Mouse (Mus musculus) G1E-ER4 (cell line): ENCODE measurements around the gene Ada. TPM values are rescaled to one million over a fixed set of nuclear protein-coding genes. Genes with fewer than 3 reads are reported as not detected.

Experiments used
- GATA1 ChIP-seq: IDR thresholded peaks from one replicate; pipeline ENCODE4 v1.8.0; 2012; ENCODE audit warnings: low read length, inconsistent platforms
- polyA plus RNA-seq: library from polyadenylated mRNA; stranded (reverse); fragments of >175 nt; gene quantifications from 2 replicates; pipeline ENCODE4 v1.2.3, GENCODE M21; 2012

The Ada gene
- 8.3 and 9.0 TPM in 2 replicates for polyA plus RNA-seq

DNA sequence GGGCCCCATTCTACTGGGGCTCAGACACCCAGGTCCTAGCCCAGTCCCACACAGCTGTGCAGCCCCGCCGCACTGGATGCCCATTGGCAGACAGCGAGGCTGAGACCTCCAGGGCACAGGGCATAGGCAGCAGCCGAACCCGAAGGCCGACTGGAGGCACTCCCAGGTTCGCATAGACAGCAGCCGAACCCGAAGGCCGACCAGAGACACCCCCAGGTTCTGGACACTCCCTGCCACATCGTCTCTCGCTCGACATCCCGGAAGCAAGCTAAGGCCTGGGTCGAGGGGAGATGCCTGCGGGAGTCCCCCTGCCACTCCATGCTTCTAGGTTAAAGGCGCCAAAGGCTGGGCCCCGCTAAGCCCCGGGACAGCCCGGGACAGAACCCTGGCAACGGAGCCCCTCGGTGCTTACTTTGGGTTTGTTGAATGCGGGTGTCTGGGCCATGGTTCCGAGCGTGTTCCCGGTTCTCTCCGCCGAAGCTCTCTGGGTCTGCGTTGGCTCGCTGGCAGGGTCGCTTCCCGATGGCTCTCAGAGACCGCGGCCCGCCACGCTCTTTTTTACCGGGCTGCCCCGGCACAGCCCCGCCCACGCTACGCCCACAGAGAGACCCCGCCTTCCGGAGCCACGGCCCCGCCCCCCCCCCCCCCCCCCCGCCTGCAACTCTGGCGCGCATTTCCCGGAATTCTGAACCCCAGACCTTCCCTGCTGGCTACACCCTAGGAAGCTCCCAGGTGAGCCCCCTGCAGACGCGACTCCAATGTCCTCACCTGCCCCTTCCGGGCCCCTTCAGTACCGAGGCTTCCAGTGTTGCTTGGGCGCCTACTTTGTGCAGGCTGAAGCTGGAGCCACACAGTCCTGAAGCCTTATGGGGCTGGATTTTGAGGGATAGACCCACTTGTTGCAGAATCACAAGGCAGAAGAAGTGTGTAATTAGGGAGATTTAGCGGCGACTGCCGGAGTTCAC, at the start of gene Ada:
TSS of gene Ada (minus strand) at position 593 of the 965 bp plus-strand sequence.
- no peak for TF ChIP-seq GATA1

GRCm38 (mm10) chr2:163798411-163798810, 48.4 kb upstream of the Ada start:
- TF ChIP-seq GATA1 = no peak

- no peak for TF ChIP-seq GATA1
Observed at GRCm38 (mm10) chr2:163788484-163788883, 38.4 kb upstream of the Ada start.

DNA sequence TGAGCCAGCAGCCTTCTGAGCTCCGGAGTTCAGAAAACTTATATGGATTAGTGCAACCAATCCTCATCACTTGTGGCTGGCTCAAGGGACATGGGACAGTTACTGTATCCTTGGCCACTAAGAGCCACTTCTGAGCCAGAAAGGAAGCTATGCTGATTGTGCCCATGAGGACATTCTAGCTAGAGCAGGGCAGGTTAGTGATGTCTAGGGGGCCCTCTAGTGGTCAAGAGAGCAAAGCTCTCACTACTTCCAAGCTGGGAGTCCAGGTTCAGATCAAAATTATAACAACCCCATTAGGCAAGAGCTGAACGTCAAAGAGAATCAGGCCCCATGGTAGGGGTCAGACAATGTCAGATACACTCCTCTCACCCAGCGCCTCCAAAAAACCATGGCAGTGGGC, 37.7 kb upstream of the Ada start:
- TF ChIP-seq GATA1 = no peak

DNA sequence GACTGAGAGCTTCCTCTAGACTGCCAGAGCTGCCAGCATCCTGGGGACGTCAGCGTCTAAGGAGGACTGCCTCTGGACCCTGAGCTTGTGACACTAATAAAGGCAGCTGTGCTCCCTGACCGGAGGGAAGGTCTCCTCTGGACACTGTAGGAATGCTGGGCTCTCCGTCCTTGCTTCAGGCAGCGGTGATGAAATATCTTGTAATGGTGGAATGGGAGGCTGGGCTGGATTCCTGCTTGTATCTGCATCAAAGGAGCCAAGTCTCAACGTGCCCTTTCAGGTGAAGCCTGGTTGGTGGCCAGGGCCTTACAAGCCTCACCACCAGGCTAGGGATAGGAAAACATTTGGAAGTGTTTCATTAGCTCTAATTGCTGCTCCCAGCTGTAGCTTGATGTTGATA, 37.0 kb upstream of the Ada start:
- no peak for TF ChIP-seq GATA1

DNA sequence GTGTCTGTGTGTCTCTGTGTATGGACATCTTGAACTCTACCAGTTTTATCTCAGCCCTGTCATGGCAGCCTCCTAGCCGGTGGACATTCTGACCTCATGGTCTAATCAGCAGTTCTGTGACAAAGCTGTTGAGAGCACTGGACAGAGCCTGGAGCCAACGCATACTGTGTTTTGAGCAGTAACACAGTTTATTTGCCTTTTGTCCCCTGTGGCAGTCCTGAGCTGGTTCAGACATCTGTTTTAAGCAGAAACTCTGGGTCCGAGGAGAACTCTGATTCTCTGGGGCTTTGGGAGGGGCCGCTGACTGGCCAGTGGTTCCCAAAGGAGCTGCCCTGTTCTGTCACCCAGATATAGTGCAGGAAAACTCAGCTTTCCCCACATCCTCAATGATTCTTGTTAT, 33.9 kb upstream of the Ada start:
- no peak for TF ChIP-seq GATA1

- no peak for TF ChIP-seq GATA1
Observed at GRCm38 (mm10) chr2:163783368-163783767, 33.3 kb upstream of the Ada start.

DNA sequence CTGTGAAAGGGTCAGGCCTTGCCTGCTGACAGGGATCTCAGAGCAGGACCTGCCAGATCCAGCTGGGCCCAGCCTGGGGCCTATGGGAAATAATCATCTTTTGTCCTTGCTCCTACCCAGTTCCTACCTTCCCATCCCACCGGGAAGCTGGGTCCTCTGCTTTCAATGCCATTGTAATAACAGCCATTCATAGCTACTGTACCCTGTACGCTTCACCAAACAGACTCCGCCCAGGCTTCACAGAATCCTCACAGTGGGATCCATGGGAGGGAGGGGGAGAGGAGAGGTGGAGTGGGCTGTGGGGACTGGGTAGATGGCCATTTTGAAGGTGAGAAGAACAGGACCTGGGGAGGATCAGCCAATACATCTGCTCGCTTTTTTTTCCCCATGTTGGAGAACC, 28.9 kb upstream of the Ada start:
- no peak for TF ChIP-seq GATA1

- no peak for TF ChIP-seq GATA1
Observed at GRCm38 (mm10) chr2:163777061-163777460, 27.0 kb upstream of the Ada start.

DNA sequence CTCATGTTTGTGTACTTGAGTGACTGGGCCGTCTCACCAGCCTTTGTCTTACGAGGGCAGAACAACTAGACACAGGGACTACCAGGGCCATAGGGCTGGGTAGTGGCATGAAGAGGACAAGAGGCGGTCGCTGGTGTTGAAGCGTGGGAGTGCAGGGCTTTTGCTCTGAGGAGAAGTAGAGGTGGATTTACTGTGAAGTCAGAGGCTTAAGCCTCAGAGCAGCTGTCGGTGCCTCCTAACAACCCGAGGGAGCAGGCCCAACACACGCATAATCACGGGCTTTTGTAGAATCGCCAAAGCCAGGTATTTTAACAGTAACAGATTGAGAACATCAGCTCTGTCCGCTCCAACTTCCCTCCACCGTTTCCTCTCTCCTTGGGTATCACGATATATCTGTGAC, 26.6 kb upstream of the Ada start:
- no peak for TF ChIP-seq GATA1

DNA sequence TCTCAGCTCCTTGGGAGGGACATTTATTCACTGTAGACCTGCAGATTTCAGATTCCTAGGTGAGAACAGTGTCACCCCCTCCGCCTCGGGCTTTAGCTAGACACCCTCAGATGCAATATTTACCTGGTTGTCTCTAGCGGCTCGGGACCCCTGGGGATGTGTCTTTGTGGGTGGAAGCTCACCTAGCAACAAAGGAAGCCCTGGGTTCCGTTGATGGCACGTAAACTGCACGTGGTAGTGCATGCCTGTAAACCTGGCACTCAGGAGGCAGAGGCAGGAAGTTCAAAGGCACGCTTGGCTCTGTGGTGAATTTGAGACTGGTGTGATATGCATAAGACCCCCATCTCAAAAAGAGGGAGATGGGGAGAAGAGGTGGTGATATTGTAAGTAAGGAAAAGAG, 20.7 kb upstream of the Ada start:
- TF ChIP-seq GATA1 = no peak

DNA sequence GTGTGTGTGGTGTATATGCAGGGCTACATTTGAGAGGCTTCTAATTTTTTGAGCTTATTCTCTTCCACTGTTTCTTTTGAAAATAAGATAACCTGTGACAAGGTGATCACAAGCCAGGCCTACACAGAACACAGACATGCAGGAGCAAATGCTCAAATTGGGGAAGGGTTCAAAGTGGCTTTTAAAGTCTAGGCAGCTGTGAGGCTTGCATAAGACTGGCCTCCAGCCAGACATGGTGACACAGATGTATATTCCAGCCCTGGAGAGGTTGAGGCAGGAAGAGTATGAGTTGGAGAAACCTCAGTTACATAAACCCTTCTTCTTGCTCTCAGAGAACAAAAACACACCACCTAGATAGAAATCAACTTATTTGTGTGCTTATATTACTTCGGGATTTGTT, 16.9 kb upstream of the Ada start:
- TF ChIP-seq GATA1 = no peak

GRCm38 (mm10) chr2:163766261-163766660, 16.2 kb upstream of the Ada start:
- no peak for TF ChIP-seq GATA1

- no peak for TF ChIP-seq GATA1
Observed at GRCm38 (mm10) chr2:163761402-163761801, 11.4 kb upstream of the Ada start.

DNA sequence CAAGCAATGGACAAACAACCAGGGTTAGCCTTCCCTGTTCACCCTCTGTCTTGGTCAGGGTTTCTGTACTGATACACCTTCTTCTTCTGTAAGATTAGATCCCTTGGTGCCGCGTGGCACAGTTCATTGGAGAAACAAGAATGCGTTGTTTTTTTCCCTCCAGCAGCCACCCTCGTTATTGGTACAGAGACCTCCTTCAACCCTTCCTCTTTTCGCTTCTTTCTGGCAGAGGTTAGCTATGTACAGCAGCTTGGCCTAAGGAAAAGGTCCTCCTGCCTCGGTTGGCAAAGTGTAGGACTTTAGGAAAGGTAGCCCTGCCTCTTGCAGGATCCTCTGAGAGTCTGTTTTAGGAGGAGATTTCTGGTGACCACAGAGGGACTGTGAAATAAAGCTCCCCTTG, 10.6 kb upstream of the Ada start:
- no peak for TF ChIP-seq GATA1

GRCm38 (mm10) chr2:163758146-163758545, 8.1 kb upstream of the Ada start:
- no peak for TF ChIP-seq GATA1

DNA sequence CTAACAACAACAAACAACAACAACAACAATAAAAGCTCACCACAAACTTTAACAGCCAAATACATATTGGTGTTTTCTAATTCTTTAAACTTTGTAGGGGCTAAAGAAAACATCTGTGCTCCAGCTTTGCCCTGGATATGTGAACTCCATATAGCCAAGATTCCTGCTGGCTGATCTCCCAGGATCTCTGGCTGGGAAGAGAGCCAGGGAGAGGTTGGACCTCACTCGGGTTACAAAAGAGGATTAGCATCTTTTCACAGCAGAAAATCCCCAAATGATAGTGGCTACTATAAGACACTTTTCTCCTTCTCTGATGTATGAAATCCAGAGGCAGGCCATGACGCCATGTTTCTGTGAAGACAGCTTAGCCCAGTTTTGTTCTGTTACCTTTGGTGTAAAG, 6.7 kb upstream of the Ada start:
- no peak for TF ChIP-seq GATA1
